Mouse (Mus musculus): ENCODE measurements around the gene Ngrn.

GRCm38 (mm10) chr7:80215398-80215797 lies 45.6 kb upstream of the Ngrn start:
- peak; percentile 92 for TF ChIP-seq CTCF (IDR thresholded peaks at IDR 0.05)
- no peak for TF ChIP-seq EP300 (IDR thresholded peaks at IDR 0.05)

Data from lung, postnatal 0 days (tissue).